Mouse (Mus musculus) hindbrain, embryonic 15.5 days (tissue): ENCODE measurements at regions not wholly inside any gene's neighbourhood (a gene's known extent, or its start where the extent isn't known, plus 50 kb on each side); places are given as distances from the start of the nearest gene placed in this dataset.
A peak's percentile ranks its signal among the peaks of the same experiment; 100 is the strongest.

Source experiments
- ATAC-seq: fragments of 200-750 bp; cut with Nextera tagmentation; 2 replicates; pipeline ENCODE4 v1.8.0; 2017; ENCODE audit warnings: low read depth, moderate number of reproducible peaks, moderate TSS enrichment; ENCODE audit not compliant: low FRiP score
- H3K27ac ChIP-seq: fragments of 300-500 bp; sonication (generic); replicated peaks from 2 replicates; pipeline ENCODE4 v1.5.1; 2015; ENCODE audit warnings: mild to moderate bottlenecking, inconsistent platforms
- H3K27me3 ChIP-seq: fragments of 300-500 bp; sonication (generic); 2 replicates; pipeline ENCODE4 v1.6.1; 2015; ENCODE audit warnings: control low read depth, inconsistent platforms
- H3K36me3 ChIP-seq: fragments of 300-500 bp; sonication (generic); 2 replicates; pipeline ENCODE4 v1.6.1; 2015; ENCODE audit warnings: control low read depth, inconsistent platforms
- H3K4me1 ChIP-seq: fragments of 300-500 bp; sonication (generic); replicated peaks from 2 replicates; pipeline ENCODE4 v1.6.1; 2015; ENCODE audit warnings: control low read depth, inconsistent platforms
- H3K4me2 ChIP-seq: fragments of 300-500 bp; sonication (generic); 2 replicates; pipeline ENCODE4 v1.6.1; 2015; ENCODE audit warnings: moderate library complexity, mild to moderate bottlenecking, inconsistent platforms
- H3K4me3 ChIP-seq: fragments of 300-500 bp; sonication (generic); 2 replicates; pipeline ENCODE4 v1.5.1; 2015; ENCODE audit warnings: mild to moderate bottlenecking, inconsistent platforms
- H3K9ac ChIP-seq: fragments of 300-500 bp; sonication (generic); 2 replicates; pipeline ENCODE4 v1.6.1; 2015; ENCODE audit warnings: inconsistent platforms
- H3K9me3 ChIP-seq: fragments of 300-500 bp; sonication (generic); 2 replicates; pipeline ENCODE4 v1.6.1; 2016; ENCODE audit warnings: control low read depth, inconsistent platforms
- WGBS: fragments of 180-500 bp; shearing (Covaris S2); methylation state at CpG from one replicate; pipeline ENCODE4 v1.1.7; 2015; 5-methylcytosine and 5-hydroxymethylcytosine counted together

DNA sequence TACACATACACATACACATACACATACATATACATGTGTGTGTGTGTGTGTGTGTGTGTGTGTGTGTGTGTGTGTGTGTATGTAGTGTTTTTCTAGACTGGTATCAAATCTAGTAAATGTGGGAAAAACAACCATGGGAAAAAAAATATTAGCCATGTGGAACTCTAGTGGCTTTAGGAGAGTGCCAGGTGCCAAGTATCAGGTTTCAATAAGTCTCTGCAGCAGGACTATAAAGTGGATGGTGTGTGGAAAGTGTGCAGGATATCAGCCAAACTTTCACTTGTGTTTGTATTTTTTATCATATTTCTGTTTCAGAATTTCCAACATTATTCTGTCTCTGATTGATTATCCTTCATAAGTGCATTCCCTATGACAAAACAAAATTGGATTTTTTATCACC is 653.3 kb upstream of the Fam98a start:
- no peaks in the 10 kb centered on the region for H3K4me1 ChIP-seq
- H3K27me3 ChIP-seq: no peaks in the 10 kb centered on the region
- no peak overlapping the region for H3K4me3 ChIP-seq
- no peaks in the 10 kb centered on the region for H3K36me3 ChIP-seq
- H3K4me2 ChIP-seq: no peak overlapping the region
- H3K9ac ChIP-seq: no peak overlapping the region
- H3K27ac ChIP-seq: no peak overlapping the region
- no peak for ATAC-seq
- no peaks in the 10 kb centered on the region for H3K9me3 ChIP-seq

DNA sequence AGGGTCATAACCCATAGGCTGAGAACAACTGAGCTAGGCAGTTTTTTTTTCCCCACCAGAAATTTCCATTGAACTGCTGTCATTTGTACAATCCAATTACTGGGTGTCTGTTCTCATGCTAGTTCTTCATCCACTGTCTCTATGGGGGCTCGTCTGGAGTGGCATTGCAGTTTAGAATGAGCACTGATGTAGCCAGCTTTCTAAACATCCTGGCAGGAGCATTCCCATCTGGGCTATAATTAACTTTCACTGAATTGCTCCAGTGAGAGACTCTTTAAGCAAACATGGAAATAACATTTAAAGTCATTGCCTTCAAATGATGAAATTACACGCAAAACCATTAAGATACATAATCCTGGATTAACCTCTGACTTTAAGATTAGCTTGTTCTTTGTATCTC is 633.1 kb upstream of the Fam98a start:
- H3K9me3 ChIP-seq: no peaks in the 10 kb centered on the region
- ATAC-seq: no peak
- no peak overlapping the region for H3K9ac ChIP-seq
- WGBS: 26% methylated on average over 2 of the region's 2 CpGs
- H3K4me1 ChIP-seq: no peaks in the 10 kb centered on the region
- H3K27me3 ChIP-seq: no peaks in the 10 kb centered on the region
- no peak overlapping the region for H3K4me2 ChIP-seq
- no peaks in the 10 kb centered on the region for H3K36me3 ChIP-seq
- H3K4me3 ChIP-seq: no peak overlapping the region
- H3K27ac ChIP-seq: no peak overlapping the region

DNA sequence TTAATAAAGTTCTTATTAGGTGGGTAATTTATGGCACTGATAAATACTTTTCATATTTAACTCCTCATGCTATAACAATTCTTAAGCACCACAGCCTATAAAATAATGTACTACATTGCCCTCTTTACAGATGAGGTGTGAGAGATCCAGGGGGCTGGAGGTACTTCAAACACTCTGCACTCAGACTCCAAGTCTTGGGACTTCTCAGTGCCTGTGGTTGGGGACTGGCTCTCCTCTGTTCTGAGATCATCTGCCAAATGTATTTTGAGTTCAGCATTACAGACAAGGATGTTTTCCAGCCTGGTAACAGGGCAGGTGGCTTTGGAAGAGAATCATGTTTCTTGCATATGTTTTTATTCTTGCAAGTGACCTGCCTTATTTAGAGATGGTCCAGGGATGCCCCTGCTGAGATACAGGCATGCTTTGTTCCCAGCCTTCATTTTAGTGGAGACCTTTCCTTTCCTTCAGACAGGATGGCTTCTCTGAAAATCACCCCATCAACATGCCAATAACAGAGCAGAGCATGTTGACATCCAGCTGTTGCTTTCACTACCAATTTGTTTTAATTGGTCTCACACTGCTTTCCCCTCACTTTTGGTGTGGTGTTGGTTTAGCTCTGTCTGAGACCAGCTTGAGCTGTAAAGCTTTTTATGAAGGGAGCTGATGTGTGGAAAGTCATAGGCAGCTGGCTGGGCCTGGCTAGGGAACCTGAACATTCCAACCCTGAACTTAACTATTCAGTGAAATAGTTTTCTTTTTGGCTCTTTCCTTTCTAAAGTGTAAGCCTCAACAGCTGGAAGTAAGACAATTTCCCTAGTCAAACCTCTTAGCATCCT is 585.1 kb upstream of the Fam98a start:
- Histone ChIP-seq H3K27ac (no peak overlapping the region), H3K36me3 (no peaks in the 10 kb centered on the region), H3K9me3 (no peaks in the 10 kb centered on the region)

DNA sequence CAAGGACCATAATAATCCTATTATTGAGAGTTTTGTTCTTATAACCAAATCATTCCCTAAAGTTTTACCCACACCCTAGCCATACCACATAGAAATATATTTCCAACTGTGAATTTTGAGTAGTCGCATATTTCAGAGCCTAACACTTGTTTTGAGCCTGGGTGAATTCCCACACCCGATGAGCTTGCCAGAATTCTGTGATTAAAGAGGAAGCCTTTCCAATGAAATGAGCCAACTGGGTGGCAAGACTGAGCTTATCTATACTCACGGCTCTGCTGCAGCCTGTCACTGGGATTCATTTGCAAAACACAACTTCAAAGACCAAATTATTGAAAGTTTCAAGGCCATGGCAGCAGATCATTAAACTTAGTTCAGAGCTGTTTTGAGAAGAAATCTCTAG is 582.3 kb upstream of the Fam98a start:
- Histone ChIP-seq H3K4me1 (no peaks in the 10 kb centered on the region), H3K27ac (no peak overlapping the region), H3K4me3 (no peak overlapping the region), H3K9me3 (no peaks in the 10 kb centered on the region), H3K36me3 (no peaks in the 10 kb centered on the region), H3K9ac (no peak overlapping the region), H3K27me3 (no peaks in the 10 kb centered on the region), H3K4me2 (no peak overlapping the region)
- 75% methylated on average over 3 of the region's 3 CpGs for WGBS
- no peak for ATAC-seq

More for the DNA sequence above, 585.1 kb upstream of the Fam98a start:
- H3K27me3 ChIP-seq: no peaks in the 10 kb centered on the region
- no peak overlapping the region for H3K9ac ChIP-seq
- no peak overlapping the region for H3K4me3 ChIP-seq
- H3K4me2 ChIP-seq: no peak overlapping the region
- H3K4me1 ChIP-seq: no peaks in the 10 kb centered on the region
- ATAC-seq: no peak

DNA sequence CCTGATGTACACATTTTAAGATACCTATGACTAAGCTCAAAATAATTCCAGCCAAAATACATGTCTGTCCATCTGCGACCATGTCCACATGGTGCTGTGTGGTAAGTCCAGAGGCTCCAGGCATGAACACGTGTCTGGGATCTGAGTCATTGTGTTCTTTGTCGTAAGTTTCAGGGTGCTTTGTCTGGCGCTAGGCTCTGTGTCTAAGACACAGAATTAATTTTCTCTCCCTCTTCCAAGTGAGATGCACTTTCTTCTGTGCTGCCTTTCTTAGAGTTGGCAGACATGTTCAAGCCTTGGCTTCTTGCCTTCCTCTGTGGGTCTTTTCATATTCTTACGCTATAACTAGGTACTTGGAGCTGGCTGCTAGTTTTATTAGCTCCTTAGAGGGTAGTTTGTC is 573.5 kb upstream of the Fam98a start:
- Histone ChIP-seq H3K4me1 (no peaks in the 10 kb centered on the region), H3K36me3 (no peaks in the 10 kb centered on the region), H3K4me2 (no peak overlapping the region), H3K9me3 (no peaks in the 10 kb centered on the region), H3K27ac (no peak overlapping the region), H3K9ac (no peak overlapping the region), H3K27me3 (no peaks in the 10 kb centered on the region), H3K4me3 (no peak overlapping the region)
- WGBS: 59% methylated on average over 5 of the region's 5 CpGs
- ATAC-seq: no peak

DNA sequence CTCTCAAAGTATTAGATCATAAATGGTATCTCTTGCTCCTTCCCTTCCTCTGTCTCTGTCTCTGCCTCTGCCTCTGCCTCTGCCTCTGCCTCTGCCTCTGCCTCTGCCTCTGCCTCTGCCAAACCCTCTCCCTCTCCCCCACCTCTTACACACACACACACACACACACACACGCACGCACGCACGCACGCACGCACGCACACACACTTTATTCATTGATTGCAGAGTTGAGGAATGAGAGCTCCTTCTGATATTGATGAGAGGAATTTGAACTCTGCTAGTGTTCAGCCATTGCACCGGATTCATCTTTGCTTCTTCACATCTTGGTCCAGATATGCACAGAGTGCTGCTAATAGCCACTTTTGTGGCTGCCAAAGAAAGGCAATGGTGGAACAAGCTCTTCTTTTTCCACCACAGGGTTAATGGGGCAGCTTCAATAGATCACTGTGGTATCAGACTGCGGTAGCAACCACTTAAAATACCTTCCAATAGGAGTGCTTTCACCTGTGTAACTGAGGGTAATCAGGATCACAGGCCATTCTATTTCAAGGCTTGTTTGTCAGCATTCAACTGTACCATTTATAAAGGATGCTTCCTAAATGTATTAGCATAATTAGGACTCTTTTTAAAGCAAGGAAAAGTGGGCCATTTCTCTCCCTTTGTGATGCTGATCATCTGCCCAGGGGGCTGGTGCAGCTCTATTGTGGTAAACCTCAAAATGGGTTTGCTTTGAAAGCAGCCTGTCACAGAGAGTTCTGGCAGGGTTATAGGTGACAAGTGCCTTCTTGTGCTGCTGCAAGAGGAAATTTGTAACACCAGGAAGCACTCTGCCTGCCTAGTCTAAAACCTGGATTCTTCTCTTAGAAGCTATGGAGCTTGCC is 559.8 kb upstream of the Fam98a start:
- Histone ChIP-seq H3K4me1 (no peaks in the 10 kb centered on the region), H3K9me3 (no peaks in the 10 kb centered on the region), H3K27me3 (peaks cover 33% of the 10 kb centered on the region), H3K27ac (no peak overlapping the region), H3K9ac (no peak overlapping the region), H3K36me3 (no peaks in the 10 kb centered on the region), H3K4me2 (no peak overlapping the region), H3K4me3 (no peak overlapping the region)
- 55% methylated on average over 9 of the region's 9 CpGs for WGBS
- peak; percentile 80 for ATAC-seq

DNA sequence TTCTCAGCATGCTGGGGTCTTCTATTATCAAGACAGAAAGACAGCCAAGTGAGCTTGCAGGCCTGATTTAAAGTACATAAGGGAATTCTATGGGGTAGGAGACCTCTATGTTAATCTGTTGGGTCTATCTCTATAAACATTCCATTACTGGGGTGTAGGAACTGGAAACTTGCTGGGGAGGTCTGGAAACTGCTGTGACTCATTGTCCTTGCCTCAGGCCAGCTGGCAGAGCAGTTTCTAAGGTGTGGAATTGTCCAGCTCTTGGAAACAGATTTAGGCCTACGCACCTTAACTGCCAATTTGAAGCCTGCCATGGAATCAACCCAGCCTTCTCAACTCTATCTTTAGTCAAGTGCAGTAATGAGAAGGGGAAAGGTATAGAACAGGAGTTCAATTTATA is 559.1 kb upstream of the Fam98a start:
- no peak for ATAC-seq
- Histone ChIP-seq H3K9ac (no peak overlapping the region), H3K27ac (no peak overlapping the region), H3K4me1 (no peaks in the 10 kb centered on the region), H3K4me2 (no peak overlapping the region), H3K4me3 (no peak overlapping the region), H3K36me3 (no peaks in the 10 kb centered on the region), H3K9me3 (no peaks in the 10 kb centered on the region), H3K27me3 (peaks cover 34% of the 10 kb centered on the region)
- WGBS: 77% methylated on average over 1 of the region's 1 CpGs

DNA sequence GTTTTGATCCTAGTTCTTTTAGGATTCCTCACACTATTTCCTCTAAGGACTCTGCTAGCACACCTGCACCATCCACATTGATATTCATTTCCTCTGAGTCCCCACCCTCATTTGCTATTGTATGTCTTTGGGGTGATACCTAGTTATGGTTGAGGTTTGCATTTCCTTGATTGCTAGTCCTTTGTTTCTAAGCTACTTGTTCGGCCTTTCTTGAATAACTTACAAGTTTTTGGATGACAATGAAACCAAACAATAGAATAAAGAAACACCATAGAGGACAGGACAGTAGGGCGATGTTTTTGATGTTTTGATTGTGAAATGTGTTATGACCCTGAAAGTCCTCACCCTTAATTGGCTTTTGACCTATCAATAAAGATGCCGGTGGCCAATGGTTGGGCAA is 531.8 kb upstream of the Fam98a start:
- WGBS: 87% methylated on average over 3 of the region's 3 CpGs
- H3K9me3 ChIP-seq: no peaks in the 10 kb centered on the region
- H3K9ac ChIP-seq: no peak overlapping the region
- H3K27ac ChIP-seq: no peak overlapping the region
- no peaks in the 10 kb centered on the region for H3K27me3 ChIP-seq
- H3K4me2 ChIP-seq: no peak overlapping the region
- ATAC-seq: no peak
- no peaks in the 10 kb centered on the region for H3K4me1 ChIP-seq
- H3K4me3 ChIP-seq: no peak overlapping the region
- H3K36me3 ChIP-seq: no peaks in the 10 kb centered on the region

DNA sequence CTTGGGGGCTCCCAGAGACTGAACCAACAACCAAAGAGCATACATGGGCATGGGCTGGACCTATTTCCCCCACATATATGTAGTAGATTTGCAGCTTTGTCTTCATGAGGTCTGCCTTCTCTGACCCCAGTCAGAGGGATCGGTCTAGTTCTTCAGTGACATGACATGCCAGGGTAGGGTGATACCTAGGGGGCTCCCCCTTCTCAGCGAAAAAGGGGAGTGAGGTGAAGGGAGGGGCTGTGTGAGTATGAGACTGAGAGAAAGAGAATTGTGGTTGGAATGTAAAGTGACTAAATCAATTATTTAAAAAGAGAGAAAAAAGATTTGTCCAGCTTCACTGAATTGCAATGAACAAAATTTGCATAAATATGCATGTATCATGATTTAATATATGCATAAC is 530.0 kb upstream of the Fam98a start:
- H3K9me3 ChIP-seq: no peaks in the 10 kb centered on the region
- no peak overlapping the region for H3K4me3 ChIP-seq
- H3K4me1 ChIP-seq: no peaks in the 10 kb centered on the region
- H3K9ac ChIP-seq: no peak overlapping the region
- no peak for ATAC-seq
- 73% methylated on average over 2 of the region's 2 CpGs for WGBS
- H3K4me2 ChIP-seq: no peak overlapping the region
- no peaks in the 10 kb centered on the region for H3K36me3 ChIP-seq
- H3K27me3 ChIP-seq: no peaks in the 10 kb centered on the region
- H3K27ac ChIP-seq: no peak overlapping the region

DNA sequence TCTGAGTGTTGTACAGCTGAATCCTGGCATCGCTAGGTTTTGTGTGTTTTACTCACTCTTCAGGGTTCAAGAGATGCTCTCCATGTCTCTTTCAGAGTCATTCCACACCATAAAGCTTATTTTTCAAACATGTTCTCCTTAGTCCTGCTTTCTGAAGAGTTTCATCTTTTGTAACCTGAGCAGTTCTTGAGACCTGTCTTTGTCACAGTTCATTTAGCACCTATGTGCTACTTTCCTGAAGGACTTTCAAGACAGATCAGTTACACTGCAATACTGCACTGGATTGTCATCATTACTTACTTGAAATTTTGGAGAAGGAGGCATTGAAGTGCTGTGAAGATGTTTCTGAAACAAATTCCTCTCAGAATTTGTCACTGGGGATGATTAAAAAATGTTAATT is 494.7 kb upstream of the Fam98a start:
- H3K9me3 ChIP-seq: no peaks in the 10 kb centered on the region
- ATAC-seq: no peak
- WGBS: 100% methylated on average over 1 of the region's 1 CpGs
- no peaks in the 10 kb centered on the region for H3K4me1 ChIP-seq
- H3K4me2 ChIP-seq: no peak overlapping the region
- no peaks in the 10 kb centered on the region for H3K27me3 ChIP-seq
- H3K4me3 ChIP-seq: no peak overlapping the region
- no peaks in the 10 kb centered on the region for H3K36me3 ChIP-seq
- H3K9ac ChIP-seq: no peak overlapping the region
- H3K27ac ChIP-seq: no peak overlapping the region

DNA sequence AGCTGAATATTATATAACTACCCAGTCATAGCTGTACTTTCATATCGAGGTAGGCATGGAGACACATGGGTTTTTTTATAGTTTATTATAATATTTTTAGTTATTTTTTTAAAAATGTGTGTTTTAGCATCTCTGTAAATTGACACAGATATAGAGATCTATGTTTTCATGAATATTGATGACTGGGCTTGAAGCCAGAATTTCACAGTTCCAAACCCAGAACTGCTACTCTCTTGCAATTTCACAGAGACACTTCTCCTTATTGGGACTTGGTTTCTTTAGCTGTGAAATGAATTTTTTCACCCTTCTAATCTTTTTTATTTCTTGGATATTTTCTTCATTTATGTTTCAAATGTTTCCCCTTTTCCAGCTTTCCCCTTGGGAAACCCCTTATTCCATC is 481.0 kb upstream of the Fam98a start:
- 86% methylated on average over 1 of the region's 1 CpGs for WGBS
- no peak for ATAC-seq

DNA sequence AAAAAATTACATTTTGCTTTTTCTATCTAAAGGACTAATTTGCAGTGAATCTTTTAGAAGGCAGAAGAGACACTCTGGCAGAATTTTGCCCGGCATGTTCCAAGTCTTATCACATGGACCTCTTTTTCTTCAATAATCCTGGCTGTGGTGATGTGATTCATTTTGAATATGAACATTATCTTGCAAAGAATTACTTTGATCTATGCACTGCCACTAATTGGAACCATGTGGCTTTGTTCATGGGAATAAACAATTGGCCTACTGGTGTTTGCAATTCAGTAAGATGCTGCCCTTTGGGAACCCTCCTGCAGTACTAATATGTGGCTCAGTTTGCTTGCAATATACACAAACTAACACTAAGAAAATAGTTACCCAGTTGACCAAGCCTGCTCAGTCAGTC is 456.3 kb upstream of the Fam98a start:
- no peaks in the 10 kb centered on the region for H3K27me3 ChIP-seq
- no peak for ATAC-seq
- no peak overlapping the region for H3K9ac ChIP-seq
- H3K27ac ChIP-seq: no peak overlapping the region
- WGBS: 69% methylated on average over 1 of the region's 1 CpGs
- no peak overlapping the region for H3K4me2 ChIP-seq
- no peaks in the 10 kb centered on the region for H3K4me1 ChIP-seq
- H3K4me3 ChIP-seq: no peak overlapping the region
- no peaks in the 10 kb centered on the region for H3K36me3 ChIP-seq
- H3K9me3 ChIP-seq: no peaks in the 10 kb centered on the region

More for the DNA sequence above, 481.0 kb upstream of the Fam98a start:
- Histone ChIP-seq H3K27ac (no peak overlapping the region), H3K4me1 (no peaks in the 10 kb centered on the region), H3K9me3 (no peaks in the 10 kb centered on the region), H3K4me3 (no peak overlapping the region), H3K9ac (no peak overlapping the region), H3K4me2 (no peak overlapping the region), H3K27me3 (no peaks in the 10 kb centered on the region), H3K36me3 (no peaks in the 10 kb centered on the region)
